Mouse (Mus musculus) midbrain, embryonic 12.5 days (tissue): ENCODE measurements around the gene Ifna14. TPM values are rescaled to one million over a fixed set of nuclear protein-coding genes. Genes with fewer than 3 reads are reported as not detected.
"Not testable (repeated sequence)": the region's sequence is repeated elsewhere in the genome, so short reads cannot be mapped to it uniquely, and the experiment has no call there.

Experiments
- ATAC-seq: fragments of 200-750 bp; cut with Nextera tagmentation; 2 replicates; pipeline ENCODE4 v1.8.0; 2017; ENCODE audit warnings: low read depth, moderate TSS enrichment, moderate library complexity; ENCODE audit not compliant: low FRiP score
- H3K27ac ChIP-seq: fragments of 300-500 bp; sonication (generic); replicated peaks from 2 replicates; pipeline ENCODE4 v1.5.1; 2016; ENCODE audit warnings: mild to moderate bottlenecking
- H3K27me3 ChIP-seq: fragments of 300-500 bp; sonication (generic); 2 replicates; pipeline ENCODE4 v1.6.1; 2016; ENCODE audit warnings: mild to moderate bottlenecking
- H3K36me3 ChIP-seq: fragments of 300-500 bp; sonication (generic); 2 replicates; pipeline ENCODE4 v1.6.1; 2016
- H3K4me1 ChIP-seq: fragments of 300-500 bp; sonication (generic); 2 replicates; pipeline ENCODE4 v1.6.1; 2016
- H3K4me2 ChIP-seq: fragments of 300-500 bp; sonication (generic); replicated peaks from 2 replicates; pipeline ENCODE4 v1.6.1; 2016; ENCODE audit warnings: mild to moderate bottlenecking, moderate library complexity
- H3K4me3 ChIP-seq: fragments of 300-500 bp; sonication (generic); 2 replicates; pipeline ENCODE4 v1.5.1; 2016; ENCODE audit warnings: mild to moderate bottlenecking
- H3K9ac ChIP-seq: fragments of 300-500 bp; sonication (generic); replicated peaks from 2 replicates; pipeline ENCODE4 v1.6.1; 2016; ENCODE audit warnings: mild to moderate bottlenecking, moderate library complexity
- H3K9me3 ChIP-seq: fragments of 300-500 bp; sonication (generic); 2 replicates; pipeline ENCODE4 v1.6.1; 2016; ENCODE audit warnings: mild to moderate bottlenecking
- WGBS: fragments of 180-500 bp; shearing (Covaris S2); methylation state at CpG from one replicate; pipeline ENCODE4 v1.1.7; 2016; 5-methylcytosine and 5-hydroxymethylcytosine counted together
- polyA plus RNA-seq: library from polyadenylated mRNA; unstranded; fragments of >200 nt; fragmentation: Nextera tagmentation; extraction: Ambion mirVana; gene quantifications from 2 replicates; pipeline ENCODE4 v1.2.1, GENCODE M21; 2016

Gene Ifna14
- not detected in 2 replicates for polyA plus RNA-seq

DNA sequence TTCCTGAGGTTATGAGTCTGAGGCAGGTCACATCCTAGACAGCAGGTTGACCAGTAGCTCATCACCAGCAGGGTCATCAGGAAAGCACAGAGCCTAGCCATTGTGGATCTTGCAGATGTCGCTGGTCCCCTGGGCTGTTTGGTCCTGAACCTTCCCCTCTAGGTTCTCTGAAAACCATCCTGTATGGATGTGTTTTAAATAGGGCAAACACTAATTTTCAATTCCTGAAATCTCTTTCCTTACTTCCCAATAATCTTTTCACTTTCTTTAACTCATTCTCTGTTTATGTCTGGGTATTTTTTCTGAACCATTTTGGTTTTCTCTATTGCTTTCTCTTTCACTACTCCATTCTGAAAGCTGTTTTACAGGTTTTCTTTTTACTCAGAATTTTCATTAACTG lies at the start of gene Ifna14:
Gene Ifna14 (minus strand): TSS at position 101 of the 400 bp plus-strand sequence.
- H3K9ac ChIP-seq: no peak within 1 kb of the TSS

DNA sequence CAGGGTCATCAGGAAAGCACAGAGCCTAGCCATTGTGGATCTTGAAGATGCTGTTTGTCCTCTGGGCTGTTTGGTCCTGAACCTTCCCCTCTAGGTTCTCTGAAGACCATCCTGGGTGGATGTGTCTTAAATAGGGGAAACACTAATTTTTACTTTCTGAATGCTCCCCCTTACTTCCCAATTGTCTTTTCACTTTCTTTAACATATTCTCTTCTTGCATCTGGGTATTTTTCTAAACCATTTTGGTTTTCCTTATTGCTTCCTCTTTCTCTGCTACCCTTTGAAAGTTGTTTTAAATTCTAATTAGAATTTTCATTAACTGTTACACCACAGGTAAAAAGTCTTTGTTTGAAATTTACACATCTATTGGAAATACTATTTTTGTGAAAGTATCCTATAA lies 31.7 kb upstream of the Ifna14 start, which contains the start of gene Ifna12:
Gene Ifna12 (minus strand): TSS at position 101 of the 400 bp plus-strand sequence.
- Histone ChIP-seq H3K4me2 (no peak within 1 kb of the TSS), H3K27ac (no peak within 1 kb of the TSS), H3K9ac (no peak within 1 kb of the TSS), H3K27me3 (no peaks in the 10 kb centered on the region), H3K4me3 (no peak within 1 kb of the TSS), H3K4me1 (no peaks in the 10 kb centered on the region), H3K36me3 (no peaks in the 10 kb centered on the region), H3K9me3 (no peaks in the 10 kb centered on the region)
- no peak for ATAC-seq

More for the DNA sequence above, at the start of gene Ifna14:
- H3K9me3 ChIP-seq: no peaks in the 10 kb centered on the region
- no peak within 1 kb of the TSS for H3K4me3 ChIP-seq
- H3K36me3 ChIP-seq: no peaks in the 10 kb centered on the region
- no peak within 1 kb of the TSS for H3K27ac ChIP-seq
- no peaks in the 10 kb centered on the region for H3K4me1 ChIP-seq
- WGBS: 75% methylated on average over 1 of the region's 1 CpGs
- ATAC-seq: no peak
- H3K27me3 ChIP-seq: no peaks in the 10 kb centered on the region
- no peak within 1 kb of the TSS for H3K4me2 ChIP-seq

DNA sequence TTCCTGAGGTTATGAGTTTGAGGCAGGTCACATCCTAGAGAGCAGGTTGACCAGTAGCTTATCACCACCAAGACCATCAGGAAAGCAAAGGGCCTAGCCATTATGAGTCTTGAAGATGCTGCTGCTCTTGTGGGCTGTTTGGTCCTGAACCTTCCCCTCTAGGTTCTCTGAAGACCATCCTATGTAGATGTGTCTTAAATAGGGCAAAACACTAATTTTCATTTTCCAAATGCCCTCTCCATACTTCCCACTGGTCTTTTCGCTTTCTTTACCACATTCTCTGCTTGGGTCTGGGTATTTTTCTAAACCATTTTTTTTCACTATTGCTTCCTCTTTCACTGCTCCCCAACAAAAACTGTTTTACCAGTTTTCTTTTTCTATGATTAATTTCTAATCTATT lies 20.7 kb upstream of the Ifna14 start, which contains the start of gene Ifna9:
Gene Ifna9 (minus strand): TSS at position 101 of the 400 bp plus-strand sequence.
- H3K4me3 ChIP-seq: no peak within 1 kb of the TSS
- H3K4me2 ChIP-seq: no peak within 1 kb of the TSS
- no peak within 1 kb of the TSS for H3K9ac ChIP-seq
- ATAC-seq: no peak
- no peaks in the 10 kb centered on the region for H3K27me3 ChIP-seq
- H3K36me3 ChIP-seq: no peaks in the 10 kb centered on the region
- WGBS: 91% methylated on average over 1 of the region's 1 CpGs
- H3K9me3 ChIP-seq: no peaks in the 10 kb centered on the region
- no peak within 1 kb of the TSS for H3K27ac ChIP-seq
- no peaks in the 10 kb centered on the region for H3K4me1 ChIP-seq

DNA sequence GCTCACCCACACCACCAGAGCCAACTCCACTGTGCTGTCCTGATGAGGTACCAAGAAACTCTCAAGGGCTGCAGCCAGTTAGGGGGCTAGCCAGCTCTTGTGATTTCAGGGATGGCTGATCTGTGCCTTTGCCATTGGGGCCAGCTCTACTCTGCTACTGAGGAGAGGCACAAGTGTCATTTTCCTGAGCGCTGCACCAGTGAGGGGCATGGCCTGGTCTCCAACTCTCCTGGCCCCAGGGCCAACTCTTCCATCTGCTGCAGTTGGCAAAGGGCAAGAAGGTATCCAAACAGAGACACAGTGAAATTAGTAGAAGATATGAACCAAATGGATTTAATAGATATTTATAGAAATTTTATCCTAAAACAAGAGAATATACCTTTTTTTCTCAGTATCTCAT lies 9.8 kb downstream of the Ifna14 start:
- no peaks in the 10 kb centered on the region for H3K36me3 ChIP-seq
- no peaks in the 10 kb centered on the region for H3K9me3 ChIP-seq
- WGBS: 95% methylated on average over 1 of the region's 1 CpGs

DNA sequence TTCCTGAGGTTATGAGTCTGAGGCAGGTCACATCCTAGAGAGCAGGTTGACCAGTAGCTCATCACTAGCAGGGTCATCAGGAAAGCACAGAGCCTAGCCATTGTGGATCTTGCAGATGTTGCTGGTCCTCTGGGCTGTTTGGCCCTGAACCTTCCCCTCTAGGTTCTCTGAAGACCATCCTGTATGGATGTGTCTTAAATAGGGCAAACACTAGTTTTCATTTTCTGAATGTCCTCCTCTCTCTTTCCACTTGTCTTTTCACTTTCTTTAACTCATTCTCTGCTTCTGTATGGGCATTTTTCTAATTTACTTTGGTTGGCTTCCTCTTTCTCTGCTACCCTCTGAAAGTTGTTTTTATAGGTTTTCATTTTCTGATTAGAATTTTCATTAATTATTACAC lies 13.5 kb downstream of the Ifna14 start, which contains the start of gene Ifna15:
Gene Ifna15 (minus strand): TSS at position 101 of the 400 bp plus-strand sequence.
- not testable (repeated sequence) for H3K4me3 ChIP-seq, H3K27ac ChIP-seq, ATAC-seq, H3K4me1 ChIP-seq, H3K36me3 ChIP-seq, H3K27me3 ChIP-seq, H3K9ac ChIP-seq, H3K4me2 ChIP-seq, H3K9me3 ChIP-seq

More for the DNA sequence above, 9.8 kb downstream of the Ifna14 start:
- no peak overlapping the region for H3K9ac ChIP-seq
- no peak overlapping the region for H3K4me2 ChIP-seq
- no peaks in the 10 kb centered on the region for H3K27me3 ChIP-seq
- H3K4me1 ChIP-seq: no peaks in the 10 kb centered on the region
- no peak overlapping the region for H3K27ac ChIP-seq
- no peak overlapping the region for H3K4me3 ChIP-seq
- ATAC-seq: no peak

DNA sequence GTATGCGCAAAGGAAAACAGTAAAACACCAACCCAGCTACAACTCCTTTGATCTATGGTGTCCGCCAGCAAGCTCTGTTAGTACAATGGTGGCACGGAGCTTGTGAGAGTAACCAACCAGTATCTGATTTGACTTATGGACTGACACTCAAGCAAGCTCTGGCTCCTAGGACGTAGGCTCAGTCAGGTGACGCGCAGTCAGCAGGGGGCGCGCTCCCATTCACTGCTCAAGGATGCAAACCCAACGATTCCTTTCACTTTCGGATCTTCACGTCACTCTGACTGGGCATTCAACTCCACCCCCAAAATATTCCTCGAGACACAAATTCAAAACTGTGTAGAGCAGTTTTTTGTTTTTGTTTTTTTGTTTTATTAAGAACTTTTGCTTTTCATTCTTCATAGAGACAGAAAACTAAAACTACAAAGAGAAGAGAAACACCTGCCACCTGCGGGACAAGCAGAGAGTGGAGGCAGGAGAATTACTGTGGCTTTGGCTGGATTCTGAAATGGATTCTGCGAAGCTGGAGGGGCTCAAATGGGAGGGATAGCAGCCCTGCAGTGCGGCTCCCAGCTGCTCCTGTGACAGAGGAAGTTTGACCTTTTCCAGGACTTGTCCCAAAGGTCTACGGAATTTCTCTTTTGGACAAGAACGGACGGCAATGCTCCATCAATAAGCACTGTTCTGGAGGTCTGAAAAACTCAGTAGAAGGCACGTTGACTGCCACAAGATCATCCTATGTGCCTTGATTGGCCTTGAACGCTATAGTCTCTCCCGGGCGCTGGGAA lies 21.2 kb downstream of the Ifna14 start:
- H3K36me3 ChIP-seq: no peaks in the 10 kb centered on the region
- no peaks in the 10 kb centered on the region for H3K27me3 ChIP-seq
- peak; percentile 84 for ATAC-seq
- H3K4me2 ChIP-seq: peak overlapping the region; percentile 39
- H3K27ac ChIP-seq: no peak overlapping the region
- no peak overlapping the region for H3K9ac ChIP-seq
- WGBS: 36% methylated on average over 22 of the region's 22 CpGs
- peaks cover 4% of the 10 kb centered on the region; the same call in 1 of the 2 replicates for H3K4me1 ChIP-seq
- no peaks in the 10 kb centered on the region for H3K9me3 ChIP-seq
- H3K4me3 ChIP-seq: 0 out of 2 replicates have a peak overlapping the region, but pooled peaks have one; percentile 12

DNA sequence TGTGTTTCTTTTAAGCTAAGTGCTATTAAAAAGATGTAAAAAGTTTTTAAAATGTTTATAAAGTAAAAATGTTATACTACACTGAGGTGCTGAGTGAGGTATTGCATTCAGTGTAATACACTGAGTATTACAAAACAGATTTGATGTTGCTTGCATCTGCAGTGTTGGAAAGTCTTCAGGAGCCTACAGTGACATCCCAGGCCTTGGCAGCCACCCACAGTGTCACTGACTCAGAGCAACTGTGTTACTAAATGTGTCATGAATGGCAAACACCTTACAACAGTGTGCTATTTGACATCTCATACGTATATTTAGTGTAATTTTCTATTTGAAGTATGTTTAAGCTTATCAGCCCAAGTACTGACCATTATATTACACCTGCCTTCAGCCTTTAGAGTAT lies 23.6 kb downstream of the Ifna14 start:
- no peak overlapping the region for H3K27ac ChIP-seq
- ATAC-seq: no peak
- no peak overlapping the region for H3K4me3 ChIP-seq
- no peak overlapping the region for H3K9ac ChIP-seq
- H3K9me3 ChIP-seq: no peaks in the 10 kb centered on the region
- no peaks in the 10 kb centered on the region for H3K36me3 ChIP-seq
- WGBS: 79% methylated on average over 1 of the region's 1 CpGs
- H3K4me2 ChIP-seq: no peak overlapping the region
- H3K27me3 ChIP-seq: no peaks in the 10 kb centered on the region
- peaks cover 4% of the 10 kb centered on the region; the same call in 1 of the 2 replicates for H3K4me1 ChIP-seq

DNA sequence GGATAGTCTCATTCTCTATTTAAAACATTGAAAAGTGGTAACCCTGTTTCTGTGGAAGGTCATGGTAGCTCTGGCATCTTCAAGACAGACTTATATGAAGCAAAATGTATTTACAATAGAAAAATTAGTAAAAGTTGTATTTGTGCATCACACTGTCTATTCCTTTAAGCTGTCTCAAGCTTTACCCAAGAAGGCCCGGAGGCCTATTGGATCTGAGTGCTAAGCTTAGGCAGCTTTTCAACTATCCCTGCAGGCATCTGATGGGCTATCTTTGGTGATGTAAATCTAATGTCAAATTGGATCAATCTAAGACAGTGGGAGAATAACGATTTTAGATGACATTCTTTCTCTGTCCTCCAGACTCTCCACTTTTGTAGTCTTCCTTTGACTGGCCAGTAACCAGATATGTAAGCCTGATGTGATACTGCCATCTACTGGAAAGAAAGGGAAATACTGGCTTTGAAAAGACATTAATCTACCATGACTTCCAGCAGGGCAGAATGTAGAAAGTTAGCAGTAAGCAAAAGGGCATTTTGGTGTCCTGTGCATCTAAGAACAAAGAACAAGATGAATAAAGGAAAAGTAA lies 27.9 kb downstream of the Ifna14 start:
- peak; percentile 77 for ATAC-seq

DNA sequence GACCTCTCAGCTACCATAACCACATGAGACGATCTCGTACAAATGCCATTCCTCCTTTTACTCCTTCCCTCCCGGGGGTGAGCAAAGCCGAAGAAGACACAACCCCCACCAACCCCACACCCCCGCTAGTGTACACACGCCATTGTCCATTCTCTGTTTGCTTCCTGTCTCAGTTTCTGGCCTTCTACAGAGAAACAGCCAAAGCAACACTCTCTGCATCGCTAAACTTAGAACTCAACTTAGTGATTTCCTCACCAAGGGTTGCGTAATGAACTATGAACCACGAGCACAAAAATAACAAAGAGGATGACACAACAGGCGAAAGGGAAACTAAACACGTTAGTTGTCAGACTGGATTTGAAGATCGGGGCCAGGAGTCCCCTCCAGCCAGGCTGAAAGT lies 34.3 kb downstream of the Ifna14 start:
- no peaks in the 10 kb centered on the region for H3K36me3 ChIP-seq
- ATAC-seq: no peak
- H3K4me1 ChIP-seq: no peaks in the 10 kb centered on the region
- no peaks in the 10 kb centered on the region for H3K27me3 ChIP-seq
- H3K27ac ChIP-seq: no peak overlapping the region
- no peak overlapping the region for H3K9ac ChIP-seq
- H3K9me3 ChIP-seq: no peaks in the 10 kb centered on the region
- WGBS: 83% methylated on average over 12 of the region's 12 CpGs
- no peak overlapping the region for H3K4me3 ChIP-seq
- H3K4me2 ChIP-seq: no peak overlapping the region

More for the DNA sequence above, 27.9 kb downstream of the Ifna14 start:
- H3K9ac ChIP-seq: no peak overlapping the region
- WGBS: 33% methylated on average over 2 of the region's 2 CpGs
- no peaks in the 10 kb centered on the region for H3K36me3 ChIP-seq
- H3K4me3 ChIP-seq: no peak overlapping the region
- H3K27me3 ChIP-seq: no peaks in the 10 kb centered on the region
- no peak overlapping the region for H3K27ac ChIP-seq
- no peak overlapping the region for H3K4me2 ChIP-seq
- no peaks in the 10 kb centered on the region for H3K4me1 ChIP-seq
- H3K9me3 ChIP-seq: no peaks in the 10 kb centered on the region

DNA sequence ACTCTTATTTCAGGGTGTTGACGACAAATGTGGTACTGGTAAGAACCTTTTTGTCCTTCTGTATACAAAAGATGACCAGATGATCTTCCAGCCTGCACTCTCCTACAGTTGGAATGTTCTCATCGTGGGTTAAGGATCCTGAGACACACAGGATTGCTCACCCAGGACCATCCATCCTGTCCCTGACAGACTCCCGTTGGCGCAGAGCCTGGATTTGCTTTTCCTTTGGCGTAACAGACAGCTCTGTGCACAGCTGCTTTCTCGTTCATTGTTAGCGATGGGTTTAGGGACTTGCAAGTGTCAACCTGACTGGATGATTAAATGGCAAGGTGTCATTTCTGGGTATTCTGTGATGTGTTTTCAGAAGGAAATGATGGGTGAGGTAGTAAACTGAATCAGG lies 35.0 kb downstream of the Ifna14 start:
- Histone ChIP-seq H3K4me3 (no peak overlapping the region), H3K4me2 (no peak overlapping the region), H3K27ac (no peak overlapping the region), H3K9ac (no peak overlapping the region), H3K4me1 (no peaks in the 10 kb centered on the region), H3K36me3 (no peaks in the 10 kb centered on the region), H3K27me3 (no peaks in the 10 kb centered on the region), H3K9me3 (no peaks in the 10 kb centered on the region)
- ATAC-seq: no peak
- 87% methylated on average over 7 of the region's 7 CpGs for WGBS

DNA sequence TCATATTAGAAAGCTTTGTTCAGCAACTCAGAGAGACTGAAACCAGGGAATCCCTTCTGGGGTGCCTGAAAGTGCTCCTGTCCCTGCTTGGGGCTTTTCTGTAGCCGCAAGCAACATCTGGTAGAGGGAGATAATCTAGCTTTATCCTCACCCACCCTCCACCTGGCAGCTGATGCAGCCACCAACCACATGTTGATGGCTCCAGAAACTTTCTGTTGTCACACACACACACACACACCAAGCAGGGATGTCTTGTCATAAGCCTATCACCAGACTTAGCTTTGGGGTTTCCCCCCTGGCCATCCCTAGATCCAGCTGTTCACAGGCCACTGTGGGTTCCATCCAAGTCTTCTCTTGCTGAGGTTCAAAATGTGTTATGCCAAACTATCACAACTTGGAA lies 35.9 kb downstream of the Ifna14 start:
- 87% methylated on average over 1 of the region's 1 CpGs for WGBS
- no peaks in the 10 kb centered on the region for H3K4me1 ChIP-seq
- no peak overlapping the region for H3K4me3 ChIP-seq
- H3K4me2 ChIP-seq: no peak overlapping the region
- H3K36me3 ChIP-seq: no peaks in the 10 kb centered on the region
- H3K9ac ChIP-seq: no peak overlapping the region
- no peaks in the 10 kb centered on the region for H3K27me3 ChIP-seq
- no peaks in the 10 kb centered on the region for H3K9me3 ChIP-seq
- no peak overlapping the region for H3K27ac ChIP-seq
- no peak for ATAC-seq

DNA sequence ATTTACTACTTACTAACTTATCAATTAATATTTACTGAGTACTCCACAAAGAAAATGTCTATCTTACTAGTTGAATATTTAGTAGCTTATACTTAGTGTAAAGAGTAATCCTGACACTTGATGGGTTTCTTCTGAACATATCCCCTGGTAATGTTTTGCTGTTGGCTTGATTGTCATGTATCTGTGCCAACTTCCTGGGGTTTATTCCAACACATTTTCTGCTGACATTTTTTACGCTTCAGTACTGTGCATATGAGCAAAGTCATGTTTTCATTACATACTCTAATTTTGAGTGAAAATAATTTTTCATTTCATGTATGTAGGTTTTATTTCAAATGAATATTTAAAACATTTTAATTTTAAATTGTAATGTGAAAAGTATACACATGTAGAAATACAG lies 36.7 kb downstream of the Ifna14 start:
- Histone ChIP-seq H3K27ac (no peak overlapping the region), H3K36me3 (no peaks in the 10 kb centered on the region), H3K27me3 (no peaks in the 10 kb centered on the region), H3K4me1 (no peaks in the 10 kb centered on the region), H3K4me3 (no peak overlapping the region), H3K4me2 (no peak overlapping the region), H3K9ac (no peak overlapping the region), H3K9me3 (no peaks in the 10 kb centered on the region)
- WGBS: 95% methylated on average over 1 of the region's 1 CpGs
- ATAC-seq: no peak
